Mouse (Mus musculus) kidney, adult 8-10 months (tissue): ENCODE measurements around the gene Sptb.

ENCODE experiments used
- DNase-seq, 2 experiments: peaks; one replicate each; pipeline ENCODE4 v3.0.0; 2022

The Sptb gene

DNA sequence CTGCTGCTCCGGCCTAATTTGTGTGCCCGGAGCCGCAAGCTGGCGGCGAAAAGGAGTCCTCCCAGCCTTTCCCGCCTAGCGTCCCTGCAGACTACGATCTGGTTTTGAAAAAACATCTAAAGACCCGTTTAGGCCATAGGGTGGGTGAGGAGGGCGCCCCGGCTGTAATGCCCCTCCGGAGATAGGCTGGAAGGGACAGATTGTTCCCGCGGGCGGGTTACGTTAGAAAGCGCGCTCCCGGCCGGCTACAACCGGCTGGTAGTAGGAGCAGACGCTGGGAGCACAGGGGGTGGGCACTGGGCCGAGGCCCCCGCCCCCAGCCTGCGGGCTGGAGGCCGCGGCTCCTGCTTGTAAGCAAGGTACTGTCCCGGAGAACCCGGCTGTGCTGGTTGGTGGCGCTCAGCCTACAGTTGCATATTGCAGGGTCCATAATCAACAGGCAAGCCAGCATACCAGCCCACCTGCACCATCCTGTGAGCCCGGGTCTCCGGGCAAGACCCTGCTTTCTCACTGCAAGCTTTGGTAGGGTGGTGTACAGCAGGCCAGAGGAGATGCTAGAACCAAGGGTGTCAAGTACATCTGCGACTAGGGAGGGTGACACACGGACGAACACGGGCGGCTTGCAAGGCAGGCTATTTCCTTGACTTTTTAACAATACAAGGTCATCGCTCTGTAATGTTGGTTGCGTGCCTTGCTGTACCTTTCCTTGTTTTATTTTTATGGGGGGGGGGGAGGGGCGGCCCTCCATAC lies at the start of gene Sptb:
Gene Sptb (minus strand): TSS at position 197 of the 750 bp plus-strand sequence.
- peak; percentile 36 to 45 for DNase-seq

DNA sequence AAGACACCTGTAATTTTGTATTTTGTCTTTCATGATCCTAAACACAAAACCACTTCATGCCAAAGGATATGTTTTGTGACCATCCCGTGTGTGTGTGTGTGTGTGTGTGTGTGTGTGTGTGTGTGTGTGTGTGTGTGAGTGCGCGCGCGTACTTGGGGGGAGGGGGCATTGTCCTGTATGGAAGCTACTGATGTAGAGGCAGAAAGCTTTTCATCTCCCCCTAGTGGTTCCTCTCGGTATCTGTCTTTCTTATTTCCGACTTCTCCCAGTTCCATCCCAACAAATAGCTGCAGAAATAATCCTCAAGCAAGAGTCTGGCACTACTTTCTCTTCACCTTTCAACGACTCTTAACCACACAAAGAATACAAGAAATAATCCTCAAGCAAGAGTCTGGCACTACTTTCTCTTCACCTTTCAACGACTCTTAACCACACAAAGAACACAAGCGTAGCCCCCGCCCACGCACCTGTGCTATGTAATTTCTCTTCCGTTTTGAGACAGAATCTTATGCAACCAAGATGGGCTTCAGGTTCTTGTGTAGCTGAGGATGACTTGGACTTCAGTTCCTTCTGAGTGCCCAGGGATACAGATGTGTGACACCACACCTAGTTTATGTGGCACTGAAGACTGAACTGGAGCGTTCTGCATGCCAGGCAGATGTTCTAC lies 42.4 kb upstream of the Sptb start:
- DNase-seq, result peak; percentile 28 to 29

DNA sequence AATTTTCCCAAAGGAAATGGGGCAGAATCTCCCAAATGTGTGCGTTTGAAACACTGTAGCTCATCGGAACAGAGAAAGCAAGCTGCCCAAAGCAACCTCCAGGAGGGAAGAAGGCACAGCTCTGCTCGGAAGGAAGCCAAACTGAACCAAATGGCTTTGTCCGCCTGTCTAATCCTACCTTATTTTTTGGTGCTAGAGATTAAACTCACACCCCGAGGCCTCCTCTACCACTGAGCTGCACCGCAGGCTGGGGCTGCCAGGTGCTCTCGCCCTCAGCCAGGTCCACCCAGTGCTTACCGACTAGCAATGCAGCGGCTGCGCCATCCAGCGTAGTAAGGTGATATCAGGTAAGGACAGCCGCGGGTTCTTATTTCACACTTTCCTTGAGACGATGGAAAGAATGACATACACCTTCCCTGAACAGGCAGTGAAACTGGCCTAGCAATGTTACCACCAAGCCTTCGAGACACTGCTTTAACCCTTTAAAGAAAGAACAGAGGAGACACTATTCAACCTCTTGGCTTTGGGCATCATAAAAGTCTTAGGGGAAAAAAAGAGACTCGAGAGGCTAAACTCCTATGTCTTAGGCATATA lies 40.6 kb upstream of the Sptb start:
- DNase-seq, result no peak

DNA sequence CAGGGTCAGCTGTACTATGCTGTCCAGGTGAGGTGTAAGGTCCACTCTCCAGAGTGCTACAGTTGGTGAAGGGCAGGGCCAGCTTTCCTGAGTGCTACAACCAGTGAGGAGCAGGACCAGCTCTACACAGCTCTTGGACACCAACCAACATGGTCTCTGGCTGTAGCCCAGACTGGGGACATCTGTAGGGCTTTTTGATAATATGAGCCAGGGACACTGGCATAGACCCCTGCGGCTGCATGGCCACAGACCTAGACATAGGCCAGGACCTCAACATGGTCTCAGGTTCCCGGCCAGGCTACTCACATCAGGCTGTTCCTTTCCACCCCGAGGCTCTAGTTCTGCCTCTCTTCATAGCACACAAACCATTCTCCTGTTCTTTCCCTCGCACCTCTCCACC lies 17.6 kb upstream of the Sptb start:
- DNase-seq, result no peak

DNA sequence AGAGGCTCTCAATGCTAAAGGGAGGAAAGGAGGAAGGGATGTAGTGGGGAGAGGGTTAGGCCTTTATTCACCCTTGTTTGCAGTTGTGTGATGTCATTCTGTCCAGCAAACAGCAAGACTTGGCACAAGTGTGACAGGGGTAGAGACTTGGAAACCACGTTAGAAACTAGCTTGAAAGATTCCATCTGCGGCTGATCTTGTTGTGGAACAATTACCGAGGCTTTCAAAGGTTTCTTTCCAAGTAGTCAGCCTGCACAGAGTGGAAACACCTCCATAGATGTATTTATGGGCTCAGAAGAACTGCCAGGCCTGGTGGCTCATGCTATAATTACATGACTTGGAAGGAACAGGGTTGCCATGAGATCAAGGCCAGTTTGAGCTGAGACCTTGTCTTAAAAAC lies 11.7 kb upstream of the Sptb start:
- DNase-seq, result no peak

- DNase-seq, result no peak
Measured at GRCm38 (mm10) chr12:76720572-76720971, 10.2 kb upstream of the Sptb start.

DNA sequence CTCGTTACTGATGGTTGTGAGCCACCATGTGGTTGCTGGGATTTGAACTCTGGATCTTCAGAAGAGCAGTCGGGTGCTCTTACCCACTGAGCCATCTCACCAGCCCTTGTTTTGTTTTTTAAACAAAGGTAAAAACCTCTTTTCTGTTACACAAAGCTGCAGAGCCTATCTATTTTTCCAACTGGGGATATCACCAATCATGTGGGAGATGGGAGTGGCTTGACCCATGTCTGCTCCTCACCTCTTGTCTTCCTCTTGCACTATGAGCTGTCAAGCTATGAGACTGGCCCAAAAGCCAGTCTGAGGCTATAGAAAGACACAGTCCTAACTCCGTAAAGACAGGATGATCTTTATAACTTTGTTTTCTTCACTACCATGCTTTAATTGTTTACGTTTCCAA lies 8.0 kb upstream of the Sptb start:
- no peak for DNase-seq

- peak; percentile 42 to 48 for DNase-seq
Measured at GRCm38 (mm10) chr12:76709795-76710350, 474 bp downstream of the Sptb start.

GRCm38 (mm10) chr12:76708956-76709794 lies 1.2 kb downstream of the Sptb start:
- peak; percentile 11 to 15 for DNase-seq

DNA sequence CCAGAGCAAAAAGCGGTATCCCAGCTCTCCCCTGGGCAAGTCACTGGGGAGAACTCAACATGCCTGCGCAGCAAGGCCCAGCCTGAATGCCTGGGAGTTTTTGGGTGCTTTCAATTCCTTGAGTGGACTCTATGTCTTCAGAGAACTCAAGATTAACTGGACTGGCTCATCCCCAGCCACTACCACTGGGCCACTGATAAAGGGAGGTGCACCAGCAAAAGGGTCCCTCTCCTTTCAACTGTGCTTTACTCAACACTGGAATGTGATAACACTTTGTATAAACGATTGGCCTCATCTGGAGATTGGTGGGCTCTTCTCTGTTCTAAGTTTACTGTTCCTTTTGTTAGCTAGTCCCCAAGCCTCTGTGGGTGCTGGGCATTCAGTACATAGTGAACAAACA lies 2.2 kb downstream of the Sptb start:
- no peak for DNase-seq

GRCm38 (mm10) chr12:76696380-76696935 lies 13.9 kb downstream of the Sptb start:
- no peak for DNase-seq

DNA sequence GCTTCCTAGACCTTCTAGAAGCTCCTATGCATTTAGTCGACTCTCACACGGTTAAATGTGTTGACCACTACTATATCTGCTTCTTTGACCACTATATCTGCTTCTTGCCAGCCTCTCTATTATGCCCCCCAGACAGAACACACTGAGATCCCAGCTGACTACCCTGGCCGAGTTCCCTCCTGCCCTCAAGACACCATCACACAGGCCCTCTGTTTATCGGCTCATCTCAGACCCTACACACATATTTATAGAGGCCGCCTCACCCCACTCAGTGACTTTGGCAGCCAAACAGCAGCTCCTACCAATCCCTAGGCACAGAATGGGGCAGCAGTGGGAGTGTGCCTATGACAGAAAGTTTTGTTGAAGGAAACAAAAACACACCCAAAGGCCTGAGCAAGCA lies 14.6 kb downstream of the Sptb start:
- no peak for DNase-seq

GRCm38 (mm10) chr12:76694801-76695505 lies 15.4 kb downstream of the Sptb start:
- DNase-seq, result peak; percentile 11 to 26

GRCm38 (mm10) chr12:76687498-76688200 lies 22.7 kb downstream of the Sptb start:
- DNase-seq, result no peak

DNA sequence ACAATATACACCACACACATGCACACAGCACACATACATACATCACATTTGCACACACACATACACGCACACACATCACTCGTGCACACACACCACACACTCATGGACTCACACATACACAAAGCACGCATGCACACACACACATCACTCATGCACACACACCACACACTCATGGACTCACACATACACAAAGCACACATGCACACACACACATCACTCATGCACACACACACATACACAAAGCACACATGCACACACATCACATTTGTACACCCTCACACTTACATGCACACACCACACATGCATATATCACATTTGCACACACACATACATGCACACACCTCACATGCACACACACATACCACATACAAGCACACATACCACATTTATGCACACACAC lies 24.7 kb downstream of the Sptb start:
- DNase-seq, result no peak

- no peak for DNase-seq
Measured at GRCm38 (mm10) chr12:76684493-76684892, 25.9 kb downstream of the Sptb start.

DNA sequence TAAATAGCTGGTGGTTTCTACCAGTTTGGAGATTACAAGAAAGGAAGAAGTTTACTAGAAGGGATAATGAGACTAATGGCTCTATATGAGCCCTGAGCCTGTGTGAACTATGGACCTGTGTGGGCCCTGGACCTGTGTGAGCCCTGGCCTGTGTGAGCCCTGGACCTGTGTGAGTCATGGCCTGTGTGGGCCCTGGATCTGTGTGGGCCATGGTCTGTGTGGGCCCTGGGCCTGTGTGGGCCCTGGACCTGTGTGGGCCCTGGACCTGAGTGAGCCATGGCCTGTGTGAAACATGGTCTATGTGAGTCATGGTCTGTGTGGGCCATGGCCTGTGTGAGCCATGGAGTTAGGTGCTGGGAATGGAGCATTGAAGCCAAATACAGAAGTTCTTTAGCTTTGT lies 28.4 kb downstream of the Sptb start:
- no peak for DNase-seq

- DNase-seq, result no peak
Measured at GRCm38 (mm10) chr12:76677068-76677467, 33.3 kb downstream of the Sptb start.

DNA sequence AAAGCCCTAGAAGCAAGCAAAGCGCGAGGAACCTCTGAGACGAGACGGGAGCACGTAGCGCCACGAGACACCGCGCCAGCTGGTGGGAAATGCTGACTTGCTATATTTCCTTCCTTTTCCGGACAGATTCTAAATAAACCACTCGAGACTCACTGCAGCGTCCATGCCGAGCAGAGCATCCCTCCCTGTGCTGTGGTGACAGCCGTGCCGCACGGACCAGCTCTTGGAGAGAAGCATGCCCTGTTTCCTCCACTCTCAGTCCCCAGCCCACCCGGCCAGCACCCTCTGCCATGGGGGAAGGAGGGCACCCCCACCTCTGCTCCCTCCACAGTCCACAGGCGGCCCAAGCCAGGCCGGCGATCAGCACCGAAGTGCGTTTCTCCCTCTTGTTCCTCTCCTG lies 33.9 kb downstream of the Sptb start:
- DNase-seq, result no peak

DNA sequence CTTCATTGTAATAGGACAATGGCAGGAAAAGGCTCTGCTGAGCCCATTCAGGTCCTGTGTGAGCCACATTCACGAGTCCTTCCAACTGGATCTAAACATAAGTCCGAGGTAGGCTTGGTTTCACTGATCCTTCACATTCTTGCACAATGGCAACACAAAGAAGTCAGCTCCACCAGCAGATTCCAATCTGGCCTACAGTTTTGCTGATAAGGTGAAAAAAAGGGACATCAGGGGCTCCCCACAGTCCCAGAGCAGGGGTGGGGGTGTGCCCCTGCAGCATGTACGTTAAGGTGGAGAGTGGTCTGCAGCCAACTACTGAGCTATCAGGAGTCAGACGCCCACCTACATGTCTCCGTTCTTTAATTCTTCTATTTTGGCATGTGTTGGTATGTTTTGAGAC lies 35.0 kb downstream of the Sptb start:
- no peak for DNase-seq

GRCm38 (mm10) chr12:76673794-76674222 lies 36.5 kb downstream of the Sptb start:
- no peak for DNase-seq
